Mouse (Mus musculus) adrenal gland, adult (tissue): Measurements from ENCODE around the gene Ing3.

Experiments used
- DNase-seq, 2 experiments: peaks; one replicate each; pipeline ENCODE4 v3.0.0; 2022 to 2023; ENCODE audit warnings: low spot score in 1 of 2; ENCODE audit not compliant: inconsistent age in 2 of 2

Gene Ing3

DNA sequence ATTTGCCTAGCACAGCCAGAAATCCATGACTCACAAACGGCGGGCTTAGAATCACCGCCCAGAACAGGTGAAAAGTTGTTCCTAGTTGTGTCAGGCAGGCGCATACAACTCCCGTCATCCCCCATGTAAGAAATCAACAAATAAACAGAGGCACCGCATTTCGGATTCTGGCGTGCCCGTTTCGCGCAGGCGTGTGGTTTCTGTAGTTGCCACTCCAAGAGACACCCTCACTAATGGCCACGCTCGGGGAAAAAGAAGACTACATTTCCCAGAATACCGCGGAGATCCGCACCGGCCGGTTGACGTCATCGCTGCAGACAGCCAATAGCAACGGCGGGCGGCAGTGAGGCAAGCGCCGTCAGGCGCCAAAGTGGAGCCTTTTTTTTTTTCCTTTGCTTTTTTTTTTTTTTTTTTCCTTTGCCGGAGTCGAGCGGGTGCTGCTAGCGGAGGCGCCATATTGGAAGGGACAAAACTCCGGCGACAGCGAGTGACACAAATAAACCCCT lies at the start of gene Ing3:
TSS of gene Ing3 (plus strand) at position 346 of the 506 bp plus-strand sequence.
- DNase-seq: peak; percentile 99

GRCm38 (mm10) chr6:21909720-21910119 lies 39.7 kb upstream of the Ing3 start:
- no peak for DNase-seq

- no peak for DNase-seq
Measured at GRCm38 (mm10) chr6:21910804-21911203, 38.6 kb upstream of the Ing3 start.

- DNase-seq: peak in 1 of 2 experiments; percentile 37
Measured at GRCm38 (mm10) chr6:21916591-21916990, 32.8 kb upstream of the Ing3 start.

DNA sequence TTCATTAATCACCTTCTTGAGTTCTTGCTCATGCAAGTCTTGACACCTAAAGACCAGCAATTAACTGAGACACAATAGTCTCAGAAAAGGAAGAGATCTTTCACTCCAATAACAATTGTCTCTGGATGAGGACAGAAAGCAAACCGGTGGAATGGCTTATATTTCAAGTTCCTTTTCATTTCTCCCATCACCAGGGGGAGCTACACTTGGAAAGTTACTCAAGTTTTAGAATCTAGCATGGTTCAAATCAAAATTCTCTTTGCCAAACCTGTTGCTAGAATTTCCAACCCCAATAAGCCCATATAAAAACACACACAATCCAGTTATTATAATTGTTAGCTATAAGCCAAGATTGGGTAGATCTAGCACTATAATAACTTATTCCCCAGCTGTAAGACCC lies 25.2 kb upstream of the Ing3 start:
- DNase-seq: peak in 1 of 2 experiments; percentile 46

GRCm38 (mm10) chr6:21937981-21938635 lies 11.3 kb upstream of the Ing3 start:
- no peak for DNase-seq

DNA sequence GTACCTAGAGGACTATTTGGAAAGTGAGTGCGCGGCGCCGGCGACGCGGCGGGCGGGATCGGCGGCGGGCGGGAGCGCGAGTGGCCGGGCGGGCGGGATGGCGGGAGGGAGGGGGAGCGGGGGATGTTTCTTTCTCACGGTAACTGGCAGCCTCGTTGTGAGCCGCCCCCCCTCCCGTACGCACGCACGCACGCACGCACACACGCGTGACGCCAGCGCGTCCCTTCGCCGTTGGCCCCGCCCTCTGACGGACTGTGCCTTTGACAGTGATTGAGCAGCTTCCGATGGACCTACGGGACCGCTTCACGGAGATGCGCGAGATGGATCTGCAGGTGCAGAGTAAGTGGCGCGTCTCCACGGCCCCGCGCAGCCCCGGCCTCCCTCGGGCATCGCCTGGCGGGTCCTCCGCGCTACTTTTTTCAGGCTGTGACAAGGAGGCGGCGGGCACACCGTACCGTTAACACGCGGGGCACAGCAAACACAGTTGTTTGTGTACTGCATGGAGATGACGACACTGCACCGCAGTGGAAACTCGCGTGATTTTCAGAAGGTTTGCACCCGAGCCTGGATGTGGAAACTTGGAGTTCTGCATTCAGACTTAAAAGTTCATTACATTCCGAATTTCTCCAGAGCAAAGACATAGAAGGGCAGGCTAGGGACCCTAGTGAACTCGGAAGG lies 539 bp downstream of the Ing3 start:
- peak; percentile 98 to 99 for DNase-seq

DNA sequence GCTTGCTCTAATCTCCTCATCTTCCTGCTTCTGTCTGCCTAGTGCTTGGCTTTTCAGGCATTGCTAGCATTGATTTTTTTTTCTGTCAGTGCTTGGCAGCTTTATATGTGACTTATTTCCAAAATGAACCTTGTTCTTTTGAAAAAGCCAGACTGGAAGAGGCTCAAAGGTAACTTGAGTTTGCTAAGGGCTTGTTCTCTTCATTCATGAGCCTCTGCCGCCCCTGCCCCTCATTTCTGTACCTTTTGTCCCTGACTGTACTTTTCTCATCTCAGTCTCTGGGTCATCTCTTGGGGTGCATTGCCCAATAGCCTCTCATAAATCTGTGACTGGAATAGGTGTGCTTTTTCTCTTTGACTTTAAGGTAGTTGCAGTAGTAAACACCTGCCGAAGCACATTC lies 1.3 kb downstream of the Ing3 start:
- no peak for DNase-seq

DNA sequence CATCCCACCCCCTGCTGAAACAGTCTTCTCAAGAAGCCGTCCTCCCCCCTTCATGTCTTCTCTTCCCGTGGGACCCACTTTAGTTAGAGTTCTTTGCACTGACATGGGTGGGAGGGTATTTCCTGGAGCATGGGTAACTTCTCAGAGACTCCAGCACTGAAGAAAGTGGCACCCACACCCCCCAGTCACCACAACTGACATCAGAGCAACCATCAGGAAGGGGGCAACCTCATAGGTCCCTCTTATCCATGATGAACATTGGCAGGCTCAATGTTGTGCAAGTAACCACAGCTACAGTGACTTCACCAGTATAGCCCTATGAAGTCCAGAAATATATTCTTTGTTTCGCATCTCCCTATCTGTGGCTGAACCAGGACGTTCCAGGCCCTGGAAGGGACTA lies 6.1 kb downstream of the Ing3 start:
- DNase-seq: peak in 1 of 2 experiments; percentile 17

DNA sequence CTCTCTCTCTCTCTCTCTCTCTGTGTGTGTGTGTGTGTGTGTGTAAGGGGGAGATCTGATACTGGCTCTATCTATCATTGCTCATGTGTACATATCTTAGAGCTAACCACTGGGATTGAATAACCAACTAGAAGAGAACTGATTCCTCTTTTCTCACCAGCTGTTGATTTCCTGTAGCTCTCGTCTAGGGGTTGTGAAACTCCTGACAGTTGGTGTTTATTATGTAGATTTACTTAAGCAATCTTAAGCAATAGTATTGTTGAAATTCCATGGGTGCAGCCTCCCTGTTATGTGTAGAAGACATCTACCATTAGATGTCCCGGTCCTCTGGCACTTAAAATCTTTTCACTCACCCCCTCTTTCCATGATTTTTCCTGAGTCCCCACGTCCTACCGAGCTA lies 9.6 kb downstream of the Ing3 start:
- DNase-seq: peak in 1 of 2 experiments; percentile 78

GRCm38 (mm10) chr6:21959909-21960308 lies 10.5 kb downstream of the Ing3 start:
- DNase-seq: no peak

DNA sequence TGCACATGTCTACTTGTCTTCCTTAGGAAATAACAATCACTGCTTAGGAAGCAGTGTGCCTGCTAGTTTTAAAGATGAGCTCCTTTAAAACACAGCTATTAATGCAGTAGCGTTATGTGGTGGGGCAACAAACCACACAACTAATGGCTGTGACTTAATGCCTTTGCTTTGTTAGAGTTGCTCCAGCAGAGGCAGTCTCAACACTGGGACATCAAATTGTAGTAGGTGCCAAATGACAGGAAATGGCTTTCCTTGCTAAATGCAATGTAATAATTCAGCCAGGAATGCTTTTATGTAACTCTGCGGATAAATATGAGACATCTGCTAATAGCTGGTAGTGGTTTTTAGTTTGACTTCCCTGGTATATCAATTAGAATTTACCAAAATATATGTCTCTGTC lies 28.2 kb downstream of the Ing3 start:
- DNase-seq: no peak

GRCm38 (mm10) chr6:21981114-21981513 lies 31.7 kb downstream of the Ing3 start:
- no peak for DNase-seq

DNA sequence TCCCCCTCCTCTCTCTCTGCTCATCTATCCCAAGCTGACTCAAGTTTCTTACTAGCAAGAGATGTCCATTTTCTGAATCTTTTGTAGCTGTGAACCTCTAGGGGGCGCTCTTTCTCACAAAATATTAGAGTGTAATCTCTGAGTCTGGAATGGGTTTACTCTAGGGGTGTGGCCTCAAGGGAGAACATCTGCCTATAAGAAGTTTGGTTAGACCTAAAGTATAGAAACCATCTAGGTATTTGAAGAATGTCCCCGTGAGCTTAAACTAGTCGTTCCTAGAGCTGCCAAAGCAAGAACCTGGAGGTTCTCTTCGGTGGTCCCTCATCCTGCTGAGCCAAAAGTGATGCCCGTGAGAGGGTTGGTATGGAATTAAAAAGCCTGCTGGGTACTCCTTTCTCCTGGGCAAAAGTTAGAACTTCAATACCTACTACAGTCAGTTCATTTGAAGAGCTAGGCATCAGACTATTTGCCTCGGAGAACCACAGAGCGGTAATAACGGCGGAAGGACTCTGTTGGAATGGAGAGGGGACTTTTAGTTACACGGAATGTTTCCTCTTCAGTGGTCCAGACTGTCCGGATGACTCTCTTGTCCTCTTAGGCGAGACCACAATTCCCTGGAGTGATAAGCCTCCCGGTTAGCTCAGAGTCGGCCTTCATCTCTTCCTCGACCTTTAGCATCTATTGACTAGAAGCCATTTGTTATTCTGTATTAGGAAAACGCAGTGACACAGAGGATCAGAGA lies 35.8 kb downstream of the Ing3 start:
- DNase-seq: peak; percentile 72 to 96

GRCm38 (mm10) chr6:21985732-21986540 lies 36.6 kb downstream of the Ing3 start, which contains the start of gene Cped1:
TSS of gene Cped1 (plus strand) at chr6:21985916.
- peak; percentile 87 to 95 for DNase-seq

- DNase-seq: peak; percentile 66 to 93
Measured at GRCm38 (mm10) chr6:21986660-21987331, 37.4 kb downstream of the Ing3 start.

- peak; percentile 21 to 63 for DNase-seq
Measured at GRCm38 (mm10) chr6:21987554-21987953, 38.2 kb downstream of the Ing3 start.

DNA sequence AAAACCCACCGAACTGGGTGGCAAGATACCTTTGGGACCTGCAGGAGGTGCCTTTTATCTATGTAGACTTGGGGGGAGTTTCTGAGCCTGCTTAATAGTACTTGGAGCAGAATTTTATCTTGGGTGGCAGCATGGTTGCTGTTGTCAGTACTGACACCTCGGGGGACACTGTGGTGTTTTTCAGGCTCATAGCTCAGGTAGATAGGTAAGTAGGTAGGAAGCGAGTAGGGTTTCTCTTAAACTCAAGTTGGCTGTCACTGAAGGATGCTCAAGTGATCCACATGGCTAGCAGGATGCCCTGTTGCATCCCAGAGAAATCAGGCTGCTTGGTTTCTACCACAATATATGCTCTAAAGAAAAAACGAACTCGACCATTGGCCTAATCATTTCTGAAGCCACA lies 38.9 kb downstream of the Ing3 start:
- DNase-seq: peak in 1 of 2 experiments; percentile 72

DNA sequence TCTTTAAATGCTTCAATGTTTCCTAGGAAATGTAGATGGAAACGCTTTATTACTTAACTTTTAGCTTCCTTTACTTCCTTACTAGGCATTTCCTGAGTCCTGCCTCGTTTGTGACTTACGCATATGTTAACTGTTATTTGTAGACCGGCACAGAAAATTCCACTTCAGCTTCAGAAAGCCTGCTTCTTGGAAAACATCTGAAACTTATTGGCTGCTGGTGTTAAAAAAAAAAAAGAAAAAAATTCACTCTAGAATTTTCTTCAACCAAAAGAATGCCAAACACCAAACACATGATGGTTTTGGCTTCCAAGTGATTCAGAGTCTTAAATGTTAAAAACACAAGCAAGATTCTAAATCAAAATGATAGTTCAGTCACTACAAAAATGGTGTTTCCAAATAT lies 39.7 kb downstream of the Ing3 start:
- no peak for DNase-seq
